Mouse (Mus musculus): ENCODE results near the gene Dnah11.
"Not testable (repeated sequence)": the region's sequence is repeated elsewhere in the genome, so short reads cannot be mapped to it uniquely, and the experiment has no call there.

Dnah11 gene

GRCm38 (mm10) chr12:117973712-117974111, 225.1 kb downstream of the Dnah11 start:
- in situ Hi-C loops (cut with MseI, MboI) = no loop called here

DNA sequence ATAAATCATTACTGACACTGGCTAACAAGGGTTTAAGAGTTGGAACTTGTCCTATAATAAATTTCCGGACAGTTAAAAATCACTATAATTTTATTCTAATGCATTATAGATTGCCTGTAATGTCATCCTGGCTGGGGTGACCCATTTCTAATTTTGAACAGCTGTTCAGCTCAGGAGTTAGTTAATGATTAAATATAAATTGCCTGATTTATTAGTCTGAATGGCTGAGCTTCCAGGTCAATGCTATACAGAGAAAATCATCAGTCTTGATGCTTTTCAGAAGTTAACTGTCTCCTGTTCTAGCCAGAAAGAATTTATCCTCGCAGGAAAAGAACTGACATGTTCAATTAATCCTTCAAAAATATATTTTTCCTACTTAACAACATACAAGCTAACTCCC, 236.1 kb downstream of the Dnah11 start:
- in situ Hi-C loops (cut with MseI, MboI) = no loop called here

GRCm38 (mm10) chr12:117959213-117959612, 239.6 kb downstream of the Dnah11 start:
- in situ Hi-C loops (cut with MseI, MboI) = no loop called here

DNA sequence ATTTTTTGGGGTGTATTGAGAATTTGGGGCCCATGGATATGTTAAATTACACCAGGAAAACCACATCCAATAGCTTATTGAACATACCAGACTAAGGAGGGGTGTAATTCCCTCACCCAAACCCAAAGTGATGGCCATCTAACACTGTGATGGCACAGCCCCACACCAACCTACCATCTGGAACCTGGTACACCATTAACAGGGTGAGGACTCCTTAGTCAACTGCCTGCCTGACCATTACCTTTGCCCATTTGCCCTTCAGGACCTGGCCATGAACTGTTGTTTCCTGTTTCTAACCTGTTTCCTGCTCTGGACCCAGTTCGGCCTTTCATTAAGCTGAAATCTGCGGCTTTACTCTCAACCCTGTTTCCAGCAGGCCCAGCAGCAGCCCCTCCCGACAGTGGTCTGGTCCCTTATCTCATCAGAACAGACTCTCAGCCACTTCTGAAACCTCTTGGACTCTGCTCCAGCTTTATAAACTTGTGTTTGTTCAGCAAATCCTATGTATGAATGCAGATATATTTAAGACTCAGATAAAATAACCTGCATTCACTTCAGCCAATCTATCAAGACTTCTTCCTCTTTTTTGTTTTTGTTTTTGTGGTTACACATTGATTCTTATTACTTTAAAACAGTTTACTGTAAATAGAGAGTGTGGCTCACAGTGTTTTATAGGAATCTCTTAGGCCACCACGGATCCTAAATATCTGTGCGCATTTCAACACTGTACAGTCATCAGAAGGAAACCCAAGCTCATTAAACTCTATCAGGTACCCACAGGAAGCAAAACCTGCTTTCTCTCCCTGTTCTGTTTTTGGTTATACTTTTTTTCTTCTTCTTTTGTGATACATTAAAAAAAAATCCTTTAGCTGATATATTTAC, 251.8 kb downstream of the Dnah11 start:
- in situ Hi-C loops (cut with MseI, MboI) = no loop called here

- in situ Hi-C loops (cut with MseI, MboI) = no loop called here
Observed at GRCm38 (mm10) chr12:117941947-117942346, 256.9 kb downstream of the Dnah11 start.

DNA sequence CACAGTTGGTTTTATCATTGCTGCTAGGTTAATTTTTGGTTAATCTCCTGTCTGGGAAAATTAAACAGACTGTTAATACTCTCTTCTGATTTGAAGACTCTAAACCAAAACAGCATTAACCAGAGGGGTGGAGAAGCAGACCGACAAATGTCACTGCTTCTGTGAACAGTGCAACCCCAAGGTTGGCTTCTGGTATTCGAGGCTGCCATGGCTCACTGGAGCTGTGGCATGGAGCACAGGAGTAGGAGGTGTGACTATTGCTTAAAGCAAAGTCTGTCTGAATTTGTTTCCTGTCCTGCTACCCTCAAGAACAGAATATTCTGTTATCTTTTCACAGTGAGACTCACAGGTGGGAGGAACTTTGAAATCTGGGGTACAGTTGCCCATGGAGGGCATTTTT, 260.6 kb downstream of the Dnah11 start:
- in situ Hi-C loops (cut with MseI, MboI) = no loop called here

DNA sequence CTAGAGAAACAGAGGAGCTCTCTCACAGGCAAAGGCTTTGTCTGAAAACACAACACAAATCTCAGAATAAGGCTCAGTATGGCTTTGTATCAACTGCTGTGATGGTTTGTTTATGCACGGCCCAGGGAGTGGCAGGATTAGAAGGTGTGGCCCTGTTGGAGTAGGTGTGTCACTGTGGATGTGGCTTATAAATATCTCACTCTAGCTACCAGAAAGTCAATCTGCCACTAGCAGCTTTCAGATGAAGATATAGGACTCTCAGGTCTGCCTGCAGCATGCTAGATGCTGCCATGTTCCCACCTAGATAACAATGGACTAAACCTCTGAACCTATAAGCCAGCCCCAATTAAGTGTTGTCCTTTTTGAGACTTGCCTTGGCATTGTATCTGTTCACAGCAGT, 266.8 kb downstream of the Dnah11 start:
- in situ Hi-C loops (cut with MseI, MboI) = no loop called here

GRCm38 (mm10) chr12:117929768-117930167, 269.1 kb downstream of the Dnah11 start:
- in situ Hi-C loops (cut with MseI, MboI) = no loop called here

- in situ Hi-C loops (cut with MseI, MboI) = no loop called here
Observed at GRCm38 (mm10) chr12:117915826-117916588, 282.8 kb downstream of the Dnah11 start.

GRCm38 (mm10) chr12:117914613-117915245, 284.1 kb downstream of the Dnah11 start:
- in situ Hi-C loops (cut with MseI, MboI) = no loop called here

- in situ Hi-C loops (cut with MseI, MboI) = no loop called here
Observed at GRCm38 (mm10) chr12:117911396-117911795, 287.4 kb downstream of the Dnah11 start.

- in situ Hi-C loops (cut with MseI, MboI) = not testable (repeated sequence)
Observed at GRCm38 (mm10) chr12:117905232-117905840, 293.5 kb downstream of the Dnah11 start.

- in situ Hi-C loops (cut with MseI, MboI) = no loop called here
Observed at GRCm38 (mm10) chr12:117903671-117904070, 295.2 kb downstream of the Dnah11 start.

DNA sequence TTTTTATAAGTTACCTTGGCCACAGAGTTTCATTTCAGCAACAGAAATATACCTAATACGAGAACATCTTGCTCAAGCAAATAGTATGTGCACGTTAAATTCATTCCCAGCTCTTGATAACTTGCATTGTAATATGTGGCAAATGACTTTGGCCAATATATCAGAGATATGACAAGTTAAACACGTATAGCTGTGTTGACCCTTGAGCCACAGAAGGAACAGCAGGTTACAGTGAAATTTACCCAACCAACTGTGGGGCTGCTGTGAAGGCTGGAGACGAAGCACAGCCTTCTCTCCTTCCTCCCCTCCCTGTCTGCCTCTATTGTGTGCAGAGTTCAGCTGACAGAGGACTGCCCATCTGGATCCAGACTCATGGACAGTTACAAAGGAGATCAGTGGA, 297.5 kb downstream of the Dnah11 start:
- in situ Hi-C loops (cut with MseI, MboI) = not testable (repeated sequence)

- in situ Hi-C loops (cut with MseI, MboI) = not testable (repeated sequence)
Observed at GRCm38 (mm10) chr12:117900798-117901197, 298.0 kb downstream of the Dnah11 start.

DNA sequence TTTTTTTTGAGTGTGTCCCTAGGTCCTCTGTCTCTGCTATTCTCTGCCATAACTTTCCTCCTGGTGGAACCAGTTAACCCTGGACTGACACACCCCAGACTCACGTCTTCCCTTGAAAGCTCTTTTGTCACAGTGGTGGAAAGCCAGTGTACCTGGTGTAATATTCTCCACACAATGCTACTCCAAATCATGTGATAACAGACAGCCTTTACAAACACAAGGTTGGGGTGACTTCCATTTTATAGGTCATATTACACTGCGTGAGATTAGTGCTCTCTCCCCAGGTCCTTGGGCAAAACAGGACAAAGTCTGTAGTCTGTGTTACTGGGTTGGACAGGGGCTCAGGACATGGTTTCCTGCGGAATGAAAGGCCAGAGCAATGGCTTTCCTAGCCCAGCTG, 311.4 kb downstream of the Dnah11 start:
- in situ Hi-C loops (cut with MseI, MboI) = no loop called here

DNA sequence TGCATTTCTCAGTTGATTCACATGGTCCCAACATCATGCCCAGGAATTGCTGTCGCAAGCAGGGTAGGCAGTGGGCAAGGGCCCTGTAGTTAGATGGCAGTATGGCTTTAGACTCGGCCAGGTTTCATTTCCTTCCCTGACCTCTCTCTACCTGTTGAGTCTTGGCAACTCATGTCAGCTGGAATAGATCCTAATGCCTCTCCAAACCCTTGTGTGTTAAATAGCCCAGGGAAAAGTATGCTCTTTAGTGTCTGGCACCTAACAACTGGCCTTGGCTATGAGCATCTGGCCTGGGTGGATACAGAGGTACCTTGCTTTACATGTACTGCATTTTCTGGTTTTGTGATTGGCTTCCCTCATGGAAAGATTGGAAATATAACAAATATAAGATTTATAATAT, 314.2 kb downstream of the Dnah11 start:
- in situ Hi-C loops (cut with MseI, MboI) = no loop called here

GRCm38 (mm10) chr12:117878341-117878740, 320.5 kb downstream of the Dnah11 start:
- in situ Hi-C loops (cut with MseI, MboI) = no loop called here

DNA sequence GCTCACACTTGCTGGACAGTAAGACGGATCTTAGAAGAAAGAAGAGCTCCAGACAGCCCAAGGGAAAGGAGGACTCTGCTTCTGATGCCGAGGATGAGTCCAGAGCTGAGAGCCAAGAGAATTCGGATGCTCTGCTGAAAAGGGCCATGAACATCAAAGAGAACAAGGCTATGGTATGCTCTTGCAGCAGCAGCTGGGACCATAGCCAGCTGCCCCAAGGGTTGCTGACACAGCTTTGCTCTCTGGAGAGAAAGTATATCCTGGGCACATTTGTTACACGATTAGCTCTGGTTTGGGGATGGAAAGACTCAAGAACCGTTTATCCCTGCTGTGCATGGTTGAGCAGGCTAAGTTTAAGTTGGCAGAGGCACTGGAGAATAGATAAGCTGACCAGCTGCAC, 326.6 kb downstream of the Dnah11 start:
- in situ Hi-C loops (cut with MseI, MboI) = no loop called here

GRCm38 (mm10) chr12:117867708-117868564, 330.9 kb downstream of the Dnah11 start:
- in situ Hi-C loops (cut with MseI, MboI) = no loop called here

GRCm38 (mm10) chr12:117862655-117863054, 336.2 kb downstream of the Dnah11 start:
- in situ Hi-C loops (cut with MseI, MboI) = no loop called here

All from mouse trophoblast stem cell (cell line).